Mouse (Mus musculus): ENCODE data around the gene Mmp25.

DNA sequence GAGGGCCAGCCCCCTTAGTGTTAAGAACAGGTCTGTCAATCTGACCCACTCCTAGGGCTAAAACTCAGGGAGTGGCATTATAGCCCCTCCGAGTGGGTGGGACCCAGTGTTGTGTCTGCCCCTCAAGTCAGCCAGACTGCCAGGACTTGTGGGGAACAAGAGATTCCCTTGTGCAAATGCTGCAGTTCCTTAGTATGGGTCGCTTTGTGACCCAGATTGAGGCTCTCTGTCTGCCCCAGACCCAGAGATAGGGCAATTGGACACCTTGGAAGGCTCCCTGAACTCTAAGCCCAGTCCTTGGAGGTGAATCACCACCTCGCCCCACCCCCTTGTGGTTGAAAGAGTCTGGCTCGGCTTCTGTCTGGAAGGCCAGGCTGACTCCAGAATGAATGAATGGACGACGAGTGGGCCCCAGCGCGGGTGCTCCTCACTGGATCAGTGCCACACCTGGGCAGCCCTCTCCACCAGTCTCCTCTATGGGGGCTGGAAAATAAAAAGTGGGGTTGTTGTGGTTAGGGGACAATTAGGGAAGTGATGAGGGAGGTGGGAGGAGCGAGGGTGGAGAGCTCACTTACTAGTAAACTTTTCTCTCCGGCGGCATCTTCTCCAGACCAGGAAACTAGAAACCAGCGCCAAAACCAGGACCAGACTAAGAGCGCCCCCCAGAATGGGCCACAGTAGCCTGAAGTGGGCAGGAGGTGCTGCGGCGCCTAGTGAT lies 30.6 kb upstream of the Mmp25 start:
- TF ChIP-seq CTCF (IDR thresholded peaks at IDR 0.05; ENCODE audit: low read depth) (peak; percentile 54), EP300 (optimal IDR thresholded peaks at IDR 0.05) (no peak)

Data from stomach, postnatal 0 days (tissue).